Mouse (Mus musculus): Measurements from ENCODE around the gene Hoxa3. TPM values are rescaled to one million over a fixed set of nuclear protein-coding genes. Genes with fewer than 3 reads are reported as not detected.

The Hoxa3 gene
- polyA plus RNA-seq, 1 experiment, result not detected

- Histone ChIP-seq H3K4me3 (replicated peaks) (no peak overlapping the region), H3K9me3 (ENCODE audit: control insufficient read depth, low read length) (no peaks in the 10 kb centered on the region), H3K36me3 (ENCODE audit: control insufficient read depth) (no peaks in the 10 kb centered on the region), H3K4me1 (ENCODE audit: control insufficient read depth) (no peaks in the 10 kb centered on the region; the same call in 1 of the 2 replicates), H3K27me3 (ENCODE audit: control insufficient read depth) (peaks cover 100% of the 10 kb centered on the region)
- TF ChIP-seq GATA1 (IDR thresholded peaks at IDR 0.05; ENCODE audit: low read length) (no peak), TAL1 (IDR thresholded peaks at IDR 0.05; ENCODE audit: low read length) (no peak)
Observed at GRCm38 (mm10) chr6:52162611-52163365, 50.3 kb downstream of the Hoxa3 start.

GRCm38 (mm10) chr6:52162093-52162380, 51.1 kb downstream of the Hoxa3 start:
- Histone ChIP-seq H3K9me3 (ENCODE audit: control insufficient read depth, low read length) (no peaks in the 10 kb centered on the region), H3K27me3 (ENCODE audit: control insufficient read depth) (peaks cover 100% of the 10 kb centered on the region), H3K36me3 (ENCODE audit: control insufficient read depth) (no peaks in the 10 kb centered on the region), H3K4me1 (ENCODE audit: control insufficient read depth) (no peaks in the 10 kb centered on the region; the same call in 1 of the 2 replicates), H3K4me3 (replicated peaks) (no peak overlapping the region)
- TF ChIP-seq TAL1 (IDR thresholded peaks at IDR 0.05; ENCODE audit: low read length) (no peak), GATA1 (IDR thresholded peaks at IDR 0.05; ENCODE audit: low read length) (no peak)

GRCm38 (mm10) chr6:52161336-52162092, 51.6 kb downstream of the Hoxa3 start:
- Histone ChIP-seq H3K9me3 (ENCODE audit: control insufficient read depth, low read length) (no peaks in the 10 kb centered on the region), H3K4me1 (ENCODE audit: control insufficient read depth) (no peaks in the 10 kb centered on the region; the same call in 1 of the 2 replicates), H3K36me3 (ENCODE audit: control insufficient read depth) (no peaks in the 10 kb centered on the region), H3K27me3 (ENCODE audit: control insufficient read depth) (peaks cover 100% of the 10 kb centered on the region), H3K4me3 (replicated peaks) (no peak overlapping the region)
- TF ChIP-seq GATA1 (IDR thresholded peaks at IDR 0.05; ENCODE audit: low read length) (no peak), TAL1 (IDR thresholded peaks at IDR 0.05; ENCODE audit: low read length) (no peak)

GRCm38 (mm10) chr6:52160511-52161335, 52.4 kb downstream of the Hoxa3 start:
- H3K4me3 ChIP-seq (replicated peaks), result no peak overlapping the region
- no peaks in the 10 kb centered on the region for H3K36me3 ChIP-seq (ENCODE audit: control insufficient read depth)
- H3K4me1 ChIP-seq (ENCODE audit: control insufficient read depth), result no peaks in the 10 kb centered on the region; the same call in 1 of the 2 replicates
- H3K9me3 ChIP-seq (ENCODE audit: control insufficient read depth, low read length), result no peaks in the 10 kb centered on the region
- peaks cover 100% of the 10 kb centered on the region for H3K27me3 ChIP-seq (ENCODE audit: control insufficient read depth)
- TF ChIP-seq GATA1 (IDR thresholded peaks at IDR 0.05; ENCODE audit: low read length) (no peak), TAL1 (IDR thresholded peaks at IDR 0.05; ENCODE audit: low read length) (no peak)

GRCm38 (mm10) chr6:52159979-52160378, 53.2 kb downstream of the Hoxa3 start:
- H3K27me3 ChIP-seq (ENCODE audit: control insufficient read depth), result peaks cover 100% of the 10 kb centered on the region
- no peaks in the 10 kb centered on the region; the same call in 1 of the 2 replicates for H3K4me1 ChIP-seq (ENCODE audit: control insufficient read depth)
- H3K9me3 ChIP-seq (ENCODE audit: control insufficient read depth, low read length), result no peaks in the 10 kb centered on the region
- H3K4me3 ChIP-seq (replicated peaks), result no peak overlapping the region
- H3K36me3 ChIP-seq (ENCODE audit: control insufficient read depth), result no peaks in the 10 kb centered on the region
- no peak for TF ChIP-seq TAL1 (IDR thresholded peaks at IDR 0.05; ENCODE audit: low read length)
- no peak for TF ChIP-seq GATA1 (IDR thresholded peaks at IDR 0.05; ENCODE audit: low read length)

GRCm38 (mm10) chr6:52159164-52159761, 53.9 kb downstream of the Hoxa3 start:
- H3K4me1 ChIP-seq (ENCODE audit: control insufficient read depth), result no peaks in the 10 kb centered on the region; the same call in 1 of the 2 replicates
- H3K4me3 ChIP-seq (replicated peaks), result no peak overlapping the region
- H3K36me3 ChIP-seq (ENCODE audit: control insufficient read depth), result no peaks in the 10 kb centered on the region
- H3K9me3 ChIP-seq (ENCODE audit: control insufficient read depth, low read length), result no peaks in the 10 kb centered on the region
- H3K27me3 ChIP-seq (ENCODE audit: control insufficient read depth), result peaks cover 100% of the 10 kb centered on the region
- TF ChIP-seq GATA1 (IDR thresholded peaks at IDR 0.05; ENCODE audit: low read length) (no peak), TAL1 (IDR thresholded peaks at IDR 0.05; ENCODE audit: low read length) (no peak)

- Histone ChIP-seq H3K4me3 (replicated peaks) (peak within 1 kb of the TSS; percentile 33), H3K36me3 (ENCODE audit: control insufficient read depth) (no peaks in the 10 kb centered on the region), H3K27me3 (ENCODE audit: control insufficient read depth) (peaks cover 100% of the 10 kb centered on the region), H3K9me3 (ENCODE audit: control insufficient read depth, low read length) (no peaks in the 10 kb centered on the region), H3K4me1 (ENCODE audit: control insufficient read depth) (no peaks in the 10 kb centered on the region; the same call in 1 of the 2 replicates)
- TF ChIP-seq TAL1 (IDR thresholded peaks at IDR 0.05; ENCODE audit: low read length), result no peak
- no peak for TF ChIP-seq GATA1 (IDR thresholded peaks at IDR 0.05; ENCODE audit: low read length)
Observed at GRCm38 (mm10) chr6:52158276-52159051, 54.7 kb downstream of the Hoxa3 start, which contains the start of gene Hoxa1. Gene Hoxa1 (minus strand): TSS chr6:52158317.

Measured in erythroblast, embryonic 14.5 days (primary cell).